9 mouse cellular contexts compared by ENCODE assay signal in the genomic region with DNA sequence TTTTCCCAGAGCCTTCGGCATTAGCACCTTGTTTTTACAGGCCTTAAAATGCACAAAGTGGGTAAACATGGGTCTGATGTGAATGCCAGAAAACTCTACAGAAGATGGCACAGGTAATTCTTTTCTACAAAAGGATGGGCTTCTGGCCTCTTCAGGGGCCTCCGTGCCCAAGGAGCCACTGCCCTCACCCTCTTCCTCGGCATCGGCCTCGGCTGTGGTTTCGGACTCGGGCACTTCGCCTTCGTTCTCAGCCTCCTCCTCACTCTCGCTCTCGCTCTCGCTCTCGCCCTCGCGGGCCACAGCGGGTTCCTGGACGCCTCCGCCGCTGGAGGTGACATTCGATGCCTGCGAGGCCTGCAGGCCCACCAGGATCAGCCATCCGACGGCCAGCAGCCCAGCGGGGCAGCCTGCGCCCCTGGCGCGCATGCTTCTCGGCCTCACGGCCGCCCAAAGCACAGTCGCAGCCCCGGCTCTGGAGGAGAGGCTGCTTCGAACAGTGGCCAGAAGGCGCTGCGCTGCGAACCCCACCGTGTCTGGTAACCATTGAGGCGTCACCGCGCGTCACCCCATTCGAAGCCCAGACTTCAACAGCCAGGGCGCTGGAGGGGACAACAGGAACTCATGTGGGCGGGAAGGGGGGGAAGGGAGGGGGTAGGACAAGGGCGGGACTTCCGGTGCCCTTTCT. TPM values are rescaled to one million over a fixed set of nuclear protein-coding genes. Genes with fewer than 3 reads are reported as not detected.
DNase-seq lines count a peak whose midpoint lies in the region; ATAC-seq lines count a peak whose summit lies in the region.
"Had no signal": no experiment of that assay in that cellular context is flagged by ENCODE, and none has a peak within 500 bp of the region (broad histone marks: within the 10 kb centered on the region; RNA-seq: fewer than 3 reads in every experiment).

Gene Spaca1, minus strand, starts transcription at position 621 of the 685 bp plus-strand sequence.

- no peaks in the 10 kb centered on the region for H3K9me3 ChIP-seq in lung, embryonic 15.5 days
- 0 out of 2 replicates have a peak, but pooled peaks cover 5% of the 10 kb centered on the region for H3K9me3 ChIP-seq in liver, embryonic 12.5 days (replicated peaks)

- H3K4me3 ChIP-seq in lung, embryonic 15.5 days: peak within 1 kb of the TSS; percentile 26
- no peak within 1 kb of the TSS for H3K4me3 ChIP-seq in liver, embryonic 12.5 days

- ATAC-seq in lung, embryonic 15.5 days (ENCODE audit: borderline replicate concordance, extremely low read depth, low FRiP score, low TSS enrichment): no peak
- no peak for ATAC-seq in liver, embryonic 12.5 days

- no peak within 1 kb of the TSS for H3K27ac ChIP-seq in lung, embryonic 15.5 days
- H3K27ac ChIP-seq in liver, embryonic 12.5 days: no peak within 1 kb of the TSS

- no peaks in the 10 kb centered on the region for H3K36me3 ChIP-seq in lung, embryonic 15.5 days
- no peaks in the 10 kb centered on the region for H3K36me3 ChIP-seq in liver, embryonic 12.5 days
- no peaks in the 10 kb centered on the region for H3K36me3 ChIP-seq in splenic B cell, adult 2 months (ENCODE audit: control insufficient read depth, insufficient read depth, low read length, poor library complexity, severe bottlenecking)

- H3K9ac ChIP-seq in lung, embryonic 15.5 days: no peak within 1 kb of the TSS
- no peak within 1 kb of the TSS for H3K9ac ChIP-seq in liver, embryonic 12.5 days

- no peaks in the 10 kb centered on the region for H3K27me3 ChIP-seq in lung, embryonic 15.5 days
- H3K27me3 ChIP-seq in liver, embryonic 12.5 days (replicated peaks): no peaks in the 10 kb centered on the region
- H3K27me3 ChIP-seq in splenic B cell, adult 2 months (ENCODE audit: control insufficient read depth, insufficient read depth, low read length, poor library complexity, severe bottlenecking): no peaks in the 10 kb centered on the region

- no peak for DNase-seq in lung, adult 18-20 months
- peak; percentile 28 to 42 for DNase-seq in cerebellum, postnatal 14 days
- peak; percentile 4 for DNase-seq in heart, postnatal 4 days
- DNase-seq in splenic B cell, adult 2 months (ENCODE audit: low read depth, low spot score): peak; percentile 42
- DNase-seq in adrenal gland, postnatal 25 days: no peak
- DNase-seq in right cerebral cortex, adult 18-20 months: no peak

- H3K4me2 ChIP-seq in lung, embryonic 15.5 days: peak within 1 kb of the TSS; percentile 52
- H3K4me2 ChIP-seq in liver, embryonic 12.5 days: peak within 1 kb of the TSS; percentile 37

- H3K4me1 ChIP-seq in lung, embryonic 15.5 days: no peaks in the 10 kb centered on the region
- H3K4me1 ChIP-seq in liver, embryonic 12.5 days: no peaks in the 10 kb centered on the region

- WGBS in lung, embryonic 15.5 days: 46% methylated on average over 36 of the region's 46 CpGs
- WGBS in liver, embryonic 12.5 days (ENCODE audit: insufficient replicate concordance): 46% methylated on average over 46 of the region's 46 CpGs

RNA-seq across cellular contexts. Expression of gene Spaca1, which starts in this region (rescaled TPM):
- 1.0 and 1.3 TPM in 2 replicates for polyA plus RNA-seq in lung, embryonic 15.5 days (2015; fragmentation: Nextera tagmentation; extraction: Ambion mirVana)
- under 1 TPM in 1 of 2 experiments, not detected in 1; 0.57 TPM for total RNA-seq in heart, postnatal 4 days (2021)
- 0.26 and 0.36 TPM in 2 replicates for polyA plus RNA-seq in liver, embryonic 12.5 days (2016; fragmentation: Nextera tagmentation; extraction: Ambion mirVana)
- total RNA-seq in adrenal gland, postnatal 25 days (2021): 0.81 and 0.85 TPM in 2 replicates
- total RNA-seq: left cerebral cortex, postnatal 10 days had no signal

Comparison
In these comparisons a context has a peak if more than half of its experiments do, and no peak if none do; other contexts are left out.
1. Peak in DNase-seq in heart, postnatal 4 days; RNA of the gene not detected or under 1 TPM.
2. DNase-seq: peak in cerebellum, postnatal 14 days (2 of 2) and splenic B cell, adult 2 months (single experiment); none in lung, adult 18-20 months (0 of 2), adrenal gland, postnatal 25 days (single experiment) and right cerebral cortex, adult 18-20 months (single experiment).